Mouse (Mus musculus) heart, embryonic 14.5 days (tissue): ENCODE results near the gene Rpl15. TPM values are rescaled to one million over a fixed set of nuclear protein-coding genes. Genes with fewer than 3 reads are reported as not detected.
"Not testable (repeated sequence)": the region's sequence is repeated elsewhere in the genome, so short reads cannot be mapped to it uniquely, and the experiment has no call there.

Experiments
- ATAC-seq: fragments of 200-750 bp; cut with Nextera tagmentation; 2 replicates; pipeline ENCODE4 v1.8.0; 2017; ENCODE audit warnings: low read depth, moderate TSS enrichment; ENCODE audit not compliant: insufficient number of reproducible peaks, insufficient read depth, low FRiP score
- H3K27ac ChIP-seq, 2 experiments: fragments of 200-500 bp in 1 of 2; fragments of 300-500 bp in 1 of 2; sonication (generic) in 1 of 2; replicated peaks in 1 of 2; 2 replicates each; pipeline ENCODE4 v1.5.1; 2012 to 2014; ENCODE audit warnings: low read depth in 2 of 2, low read length in 2 of 2, control low read depth in 1 of 2, mild to moderate bottlenecking in 1 of 2, mixed read lengths in 1 of 2; ENCODE audit not compliant: control insufficient read depth in 1 of 2, insufficient read depth in 1 of 2
- H3K27me3 ChIP-seq: fragments of 300-500 bp; sonication (generic); 2 replicates; pipeline ENCODE4 v1.6.1; 2014; ENCODE audit warnings: mild to moderate bottlenecking, low read length, control low read depth; ENCODE audit not compliant: control insufficient read depth, insufficient read depth
- H3K36me3 ChIP-seq: fragments of 300-500 bp; sonication (generic); 2 replicates; pipeline ENCODE4 v1.6.1; 2014; ENCODE audit warnings: mild to moderate bottlenecking, control low read depth, low read length, mixed read lengths; ENCODE audit not compliant: control insufficient read depth, insufficient read depth
- H3K4me1 ChIP-seq, 2 experiments: fragments of 200-500 bp in 1 of 2; fragments of 300-500 bp in 1 of 2; sonication (generic) in 1 of 2; 2 replicates each; pipeline ENCODE4 v1.6.1; 2012 to 2014; ENCODE audit warnings: low read length in 2 of 2, control low read depth in 1 of 2, mixed read lengths in 1 of 2; ENCODE audit not compliant: control insufficient read depth in 2 of 2, insufficient read depth in 2 of 2
- H3K4me2 ChIP-seq: fragments of 300-500 bp; sonication (generic); 2 replicates; pipeline ENCODE4 v1.6.1; 2014; ENCODE audit warnings: mild to moderate bottlenecking, low read length
- H3K4me3 ChIP-seq, 2 experiments: fragments of 200-500 bp in 1 of 2; fragments of 300-500 bp in 1 of 2; sonication (generic) in 1 of 2; 2 replicates each; pipeline ENCODE4 v1.5.1; 2012 to 2014; ENCODE audit warnings: low read length in 2 of 2, mild to moderate bottlenecking in 2 of 2, control low read depth in 1 of 2, low read depth in 1 of 2, moderate library complexity in 1 of 2; ENCODE audit not compliant: control insufficient read depth in 1 of 2, insufficient read depth in 1 of 2
- H3K9ac ChIP-seq: fragments of 300-500 bp; sonication (generic); 2 replicates; pipeline ENCODE4 v1.6.1; 2014; ENCODE audit warnings: mild to moderate bottlenecking, low read length
- H3K9me3 ChIP-seq: fragments of 300-500 bp; sonication (generic); 2 replicates; pipeline ENCODE4 v1.6.1; 2016; ENCODE audit warnings: low read length, control low read depth; ENCODE audit not compliant: control insufficient read depth
- WGBS: fragments of 180-500 bp; shearing (Covaris S2); extraction: QIAGEN DNeasy Blood & Tissue Kit; methylation state at CpG from one replicate; pipeline ENCODE4 v1.1.7; 2014; 5-methylcytosine and 5-hydroxymethylcytosine counted together
- polyA plus RNA-seq: library from polyadenylated mRNA; unstranded; fragments of >200 nt; fragmentation: Nextera tagmentation; extraction: Ambion mirVana; gene quantifications from 2 replicates; pipeline ENCODE4 v1.2.1, GENCODE M21; 2014

The Rpl15 gene
- polyA plus RNA-seq, 1 experiment from 2014 or later, result 327 TPM

DNA sequence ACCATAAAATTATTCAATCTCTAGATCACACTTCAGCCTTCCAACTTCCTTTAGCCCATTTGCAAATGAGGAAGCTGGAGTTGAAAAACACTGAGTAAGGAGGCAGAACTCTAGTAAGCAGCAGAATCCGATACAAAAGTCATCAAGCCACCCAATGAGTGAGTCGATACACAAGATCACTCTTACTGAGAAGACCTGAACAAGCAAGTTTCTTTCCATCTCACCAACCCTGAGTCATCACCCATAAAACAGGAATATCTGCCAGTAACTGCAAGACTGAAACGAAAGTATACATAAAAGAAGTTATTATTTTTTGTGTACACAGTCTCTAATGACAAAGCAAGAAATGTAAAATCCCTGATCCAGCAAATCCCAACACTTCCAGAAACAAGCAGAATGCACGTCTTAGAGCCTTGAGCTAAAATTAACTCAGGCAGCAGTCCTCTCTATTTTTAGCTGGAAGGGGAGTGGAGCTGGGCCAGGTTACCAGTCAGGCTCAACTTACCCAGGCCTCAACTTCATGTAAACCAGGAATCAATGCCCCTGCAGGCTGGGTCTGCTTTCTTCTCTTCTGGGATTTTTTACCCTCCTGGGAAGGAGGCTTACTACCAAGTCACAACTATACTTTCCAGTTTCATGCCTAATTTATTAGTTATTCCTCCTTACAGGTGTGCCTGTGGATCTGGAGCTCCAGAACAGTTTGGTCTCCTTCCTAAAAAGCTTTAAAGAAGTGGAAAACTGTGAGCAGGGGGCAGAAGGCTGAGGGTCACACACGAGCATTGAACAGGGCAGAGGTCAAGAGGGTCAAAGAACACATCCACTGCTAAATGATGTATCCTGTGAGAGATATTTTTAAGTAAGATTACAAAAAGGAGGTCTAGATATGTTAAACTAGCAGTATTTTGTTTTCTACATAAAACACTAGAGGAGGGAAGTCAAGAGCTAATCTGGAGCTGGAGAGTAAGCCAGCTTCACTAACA, 36.9 kb downstream of the Rpl15 start:
- ATAC-seq, result no peak
- Histone ChIP-seq H3K27me3 (no peaks in the 10 kb centered on the region), H3K9me3 (no peaks in the 10 kb centered on the region), H3K4me2 (peak overlapping the region; percentile 61), H3K4me1 (peaks cover 2 to 19% of the 10 kb centered on the region in 2 experiments; a peak in 3 of 4 replicates), H3K4me3 (peak overlapping the region in 1 of 2 experiments; percentile 11; a peak in 1 of 4 replicates), H3K36me3 (no peaks in the 10 kb centered on the region), H3K27ac (peak overlapping the region; percentile 93 to 95), H3K9ac (peak overlapping the region; percentile 58)
- 22% methylated on average over 5 of the region's 5 CpGs for WGBS

DNA sequence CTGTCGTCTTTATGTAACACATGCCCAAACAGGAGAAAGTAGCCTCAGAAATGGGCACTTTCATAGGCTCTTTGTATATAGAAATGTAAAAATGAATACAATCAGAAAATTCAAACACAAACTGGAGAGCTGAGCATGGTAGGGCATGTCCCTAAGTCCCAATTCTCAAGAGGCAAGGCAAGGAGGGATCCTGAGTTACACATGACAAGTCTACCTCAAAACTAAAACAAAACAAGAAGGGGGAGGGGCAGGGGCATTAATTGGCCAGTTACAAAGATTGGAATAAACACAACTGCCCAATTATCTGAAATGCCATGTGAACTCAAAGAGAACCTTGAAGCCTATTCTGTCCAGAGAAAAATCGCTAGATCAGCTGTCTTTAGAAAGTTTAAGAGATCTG, 38.1 kb downstream of the Rpl15 start:
- Histone ChIP-seq H3K9me3 (no peaks in the 10 kb centered on the region), H3K4me2 (no peak overlapping the region; the same call in 1 of the 2 replicates), H3K27me3 (no peaks in the 10 kb centered on the region), H3K9ac (no peak overlapping the region), H3K4me1 (peaks cover 2 to 19% of the 10 kb centered on the region in 2 experiments; a peak in 3 of 4 replicates), H3K36me3 (no peaks in the 10 kb centered on the region), H3K27ac (peak overlapping the region in 1 of 2 experiments; percentile 95; a peak in 1 of 4 replicates), H3K4me3 (no peak overlapping the region)
- 75% methylated on average over 2 of the region's 2 CpGs for WGBS
- ATAC-seq, result no peak

DNA sequence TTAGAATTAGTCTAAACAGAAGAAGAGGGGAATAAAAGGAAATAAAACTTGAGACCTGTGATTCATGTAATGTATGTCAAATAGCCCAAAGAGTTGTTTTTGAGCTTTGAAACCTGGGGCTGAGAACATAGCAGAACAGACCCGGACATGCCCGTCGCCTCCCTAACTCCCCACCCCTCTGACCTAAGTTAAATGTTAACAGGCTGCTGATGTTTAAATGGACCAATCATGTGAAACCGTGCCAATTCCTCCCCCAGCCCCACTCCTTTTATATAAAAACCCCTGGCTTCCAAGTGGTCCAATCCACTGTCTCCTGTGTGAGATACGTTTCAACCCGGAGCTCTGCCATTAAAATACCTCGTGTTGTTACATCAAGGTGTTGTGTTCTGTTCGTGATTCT, 39.3 kb downstream of the Rpl15 start:
- H3K9me3 ChIP-seq, H3K9ac ChIP-seq, H3K4me2 ChIP-seq, H3K27me3 ChIP-seq, H3K27ac ChIP-seq, H3K4me3 ChIP-seq, ATAC-seq, H3K36me3 ChIP-seq: not testable (repeated sequence)
- 92% methylated on average over 8 of the region's 8 CpGs for WGBS
- peaks cover 2 to 19% of the 10 kb centered on the region in 2 experiments; a peak in 3 of 4 replicates for H3K4me1 ChIP-seq

DNA sequence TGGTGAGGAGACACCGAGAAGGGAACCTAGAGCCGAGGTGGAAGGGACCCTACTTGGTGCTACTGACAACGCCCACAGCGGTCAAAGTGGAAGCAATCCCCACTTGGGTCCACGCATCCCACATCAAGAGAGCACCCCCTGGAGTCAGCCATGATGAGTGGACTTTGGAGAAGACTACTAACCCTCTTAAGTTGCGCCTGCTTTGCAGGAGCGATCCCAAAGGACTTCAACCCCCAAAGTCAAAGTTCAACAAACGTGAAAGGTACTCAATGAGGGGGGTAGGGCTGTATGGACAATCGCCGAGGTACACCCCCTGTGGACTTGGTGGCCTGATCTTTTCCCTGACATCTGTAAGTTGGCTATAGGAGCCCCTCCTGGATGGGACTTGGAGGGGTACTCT, 41.4 kb downstream of the Rpl15 start:
- H3K27ac ChIP-seq, ATAC-seq: not testable (repeated sequence)

DNA sequence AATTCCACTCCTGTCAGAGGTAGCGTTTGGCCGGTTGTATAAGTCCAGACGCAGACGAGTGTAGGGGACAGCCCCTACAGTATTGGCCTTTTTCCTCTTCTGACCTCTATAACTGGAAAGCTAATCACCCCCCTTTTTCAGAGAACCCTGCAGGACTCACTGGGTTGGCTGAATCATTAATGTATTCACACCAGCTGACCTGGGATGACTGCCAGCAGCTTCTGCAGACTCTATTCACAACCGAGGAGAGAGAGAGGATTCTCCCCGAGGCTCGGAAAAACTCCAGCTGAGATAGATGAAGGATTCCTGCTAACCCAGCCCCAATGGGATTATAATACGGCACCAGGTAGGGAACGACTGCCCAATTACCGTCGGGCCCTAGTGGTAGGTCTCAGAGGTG, 45.0 kb downstream of the Rpl15 start:
- H3K4me2 ChIP-seq, H3K9me3 ChIP-seq, H3K27me3 ChIP-seq, H3K4me3 ChIP-seq, ATAC-seq, H3K9ac ChIP-seq, H3K36me3 ChIP-seq, H3K4me1 ChIP-seq, H3K27ac ChIP-seq: not testable (repeated sequence)
- 61% methylated on average over 11 of the region's 11 CpGs for WGBS

More for the DNA sequence above, 41.4 kb downstream of the Rpl15 start:
- H3K4me1 ChIP-seq, result peaks cover 2 to 17% of the 10 kb centered on the region in 2 experiments
- 90% methylated on average over 10 of the region's 10 CpGs for WGBS
- not testable (repeated sequence) for H3K36me3 ChIP-seq, H3K27me3 ChIP-seq, H3K4me2 ChIP-seq, H3K9ac ChIP-seq, H3K4me3 ChIP-seq, H3K9me3 ChIP-seq

DNA sequence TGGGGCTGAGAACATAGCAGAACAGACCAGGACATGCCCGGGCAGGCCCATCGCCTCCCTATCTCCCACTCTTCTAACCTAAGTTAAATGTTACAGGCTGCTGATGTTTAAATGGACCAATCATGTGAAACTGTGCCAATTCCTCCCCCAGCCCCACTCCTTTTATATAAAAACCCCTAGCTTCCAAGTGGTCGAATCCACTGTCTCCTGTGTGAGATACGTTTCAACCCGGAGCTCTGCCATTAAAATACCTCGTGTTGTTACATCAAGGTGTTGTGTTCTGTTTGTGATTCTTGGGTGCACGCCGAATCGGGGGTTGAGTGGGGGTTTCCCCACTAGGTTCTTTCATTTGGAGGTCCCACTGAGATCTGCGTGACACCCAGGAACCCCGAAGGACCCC, 45.8 kb downstream of the Rpl15 start:
- 92% methylated on average over 11 of the region's 11 CpGs for WGBS
- not testable (repeated sequence) for H3K4me1 ChIP-seq

DNA sequence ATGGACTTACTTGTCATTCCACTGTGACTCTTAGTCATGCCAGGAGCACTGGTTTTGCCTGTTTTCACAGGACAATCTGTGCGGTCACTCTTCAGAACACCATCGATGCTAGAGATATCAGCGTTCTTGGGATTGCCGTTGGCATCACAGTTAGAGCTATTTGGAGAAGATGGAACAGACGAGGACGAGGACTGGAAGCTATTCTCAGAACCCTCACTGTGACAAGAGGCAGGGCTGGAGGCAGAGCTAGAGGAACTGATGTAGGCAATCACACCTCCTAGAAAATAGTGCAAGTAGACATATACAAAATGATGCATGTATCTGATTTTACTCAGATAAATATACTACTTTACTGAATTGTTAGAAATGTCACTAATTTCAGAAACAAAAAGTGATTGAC, 49.2 kb downstream of the Rpl15 start:
- H3K4me3 ChIP-seq, result no peak overlapping the region
- no peak overlapping the region for H3K9ac ChIP-seq
- no peak overlapping the region for H3K27ac ChIP-seq
- 71% methylated on average over 6 of the region's 6 CpGs for WGBS
- no peaks in the 10 kb centered on the region for H3K27me3 ChIP-seq
- peaks cover 0 to 5% of the 10 kb centered on the region in 2 experiments; a peak in 1 of 4 replicates for H3K4me1 ChIP-seq
- no peak for ATAC-seq
- no peak overlapping the region for H3K4me2 ChIP-seq
- no peaks in the 10 kb centered on the region for H3K36me3 ChIP-seq
- no peaks in the 10 kb centered on the region for H3K9me3 ChIP-seq

More for the DNA sequence above, 45.8 kb downstream of the Rpl15 start:
- not testable (repeated sequence) for H3K4me3 ChIP-seq, H3K4me2 ChIP-seq, H3K27ac ChIP-seq, H3K9ac ChIP-seq, H3K36me3 ChIP-seq, H3K9me3 ChIP-seq, H3K27me3 ChIP-seq, ATAC-seq
